Mouse (Mus musculus) liver, embryonic 14.5 days (tissue): ENCODE measurements around the gene D5Ertd579e.

Source experiments
- CTCF ChIP-seq: IDR thresholded peaks from 2 replicates; pipeline ENCODE4 v1.5.1; 2016; ENCODE audit warnings: antibody characterized with exemption, low read depth, control low read depth
- EP300 ChIP-seq: IDR thresholded peaks from 2 replicates; pipeline ENCODE4 v1.6.1; 2016; ENCODE audit warnings: antibody characterized with exemption, low read depth

- TF ChIP-seq EP300 (no peak), CTCF (no peak)
Measured at GRCm38 (mm10) chr5:36668572-36668971, 27.3 kb downstream of the D5Ertd579e start.
